Mouse (Mus musculus): Measurements from ENCODE around the gene Ccdc15. TPM values are rescaled to one million over a fixed set of nuclear protein-coding genes. Genes with fewer than 3 reads are reported as not detected.
A peak's percentile ranks its signal among the peaks of the same experiment; 100 is the strongest.
"Not testable (repeated sequence)": the region's sequence is repeated elsewhere in the genome, so short reads cannot be mapped to it uniquely, and the experiment has no call there.

The Ccdc15 gene
- total RNA-seq, 2 experiments from 2014 or later, result 2.1 TPM

GRCm38 (mm10) chr9:37351266-37351665, 3.0 kb upstream of the Ccdc15 start:
- DNase-seq, result no peak

- no peak for DNase-seq
Measured at GRCm38 (mm10) chr9:37349050-37349449, 818 bp upstream of the Ccdc15 start.

- DNase-seq, result no peak
Measured at GRCm38 (mm10) chr9:37347184-37347987, 846 bp downstream of the Ccdc15 start.

- DNase-seq, result no peak
Measured at GRCm38 (mm10) chr9:37345406-37345805, 2.8 kb downstream of the Ccdc15 start.

- DNase-seq, result no peak
Measured at GRCm38 (mm10) chr9:37329456-37329855, 18.8 kb downstream of the Ccdc15 start.

GRCm38 (mm10) chr9:37301720-37302119, 46.5 kb downstream of the Ccdc15 start:
- DNase-seq, result no peak

GRCm38 (mm10) chr9:37300501-37300900, 47.7 kb downstream of the Ccdc15 start:
- not testable (repeated sequence) for DNase-seq

GRCm38 (mm10) chr9:37295586-37295985, 52.6 kb downstream of the Ccdc15 start:
- no peak for DNase-seq

- DNase-seq, result no peak
Measured at GRCm38 (mm10) chr9:37266622-37267021, 81.6 kb downstream of the Ccdc15 start.

GRCm38 (mm10) chr9:37255889-37256225, 92.4 kb downstream of the Ccdc15 start:
- peak; percentile 75 to 77 for DNase-seq

- DNase-seq, result peak; percentile 81 to 88
Measured at GRCm38 (mm10) chr9:37255149-37255888, 92.9 kb downstream of the Ccdc15 start, which contains the start of gene Slc37a2. Slc37a2 (minus strand) TSS chr9:37255738.

GRCm38 (mm10) chr9:37254531-37255110, 93.6 kb downstream of the Ccdc15 start:
- peak; percentile 51 to 57 for DNase-seq

- DNase-seq, result no peak
Measured at GRCm38 (mm10) chr9:37250631-37251030, 97.6 kb downstream of the Ccdc15 start.

- no peak for DNase-seq
Measured at GRCm38 (mm10) chr9:37249976-37250375, 98.3 kb downstream of the Ccdc15 start.

GRCm38 (mm10) chr9:37248381-37248906, 99.8 kb downstream of the Ccdc15 start:
- DNase-seq, result no peak

- DNase-seq, result peak; percentile 19 to 47
Measured at GRCm38 (mm10) chr9:37247429-37247828, 100.8 kb downstream of the Ccdc15 start.

GRCm38 (mm10) chr9:37245810-37246209, 102.4 kb downstream of the Ccdc15 start:
- no peak for DNase-seq

GRCm38 (mm10) chr9:37245404-37245803, 102.8 kb downstream of the Ccdc15 start:
- no peak for DNase-seq

GRCm38 (mm10) chr9:37244600-37244999, 103.6 kb downstream of the Ccdc15 start:
- no peak for DNase-seq

GRCm38 (mm10) chr9:37242764-37243163, 105.5 kb downstream of the Ccdc15 start:
- no peak for DNase-seq

GRCm38 (mm10) chr9:37235951-37236737, 112.1 kb downstream of the Ccdc15 start:
- peak; percentile 48 to 59 for DNase-seq

Data from adrenal gland, postnatal 36 days (tissue).